In the genomic region with DNA sequence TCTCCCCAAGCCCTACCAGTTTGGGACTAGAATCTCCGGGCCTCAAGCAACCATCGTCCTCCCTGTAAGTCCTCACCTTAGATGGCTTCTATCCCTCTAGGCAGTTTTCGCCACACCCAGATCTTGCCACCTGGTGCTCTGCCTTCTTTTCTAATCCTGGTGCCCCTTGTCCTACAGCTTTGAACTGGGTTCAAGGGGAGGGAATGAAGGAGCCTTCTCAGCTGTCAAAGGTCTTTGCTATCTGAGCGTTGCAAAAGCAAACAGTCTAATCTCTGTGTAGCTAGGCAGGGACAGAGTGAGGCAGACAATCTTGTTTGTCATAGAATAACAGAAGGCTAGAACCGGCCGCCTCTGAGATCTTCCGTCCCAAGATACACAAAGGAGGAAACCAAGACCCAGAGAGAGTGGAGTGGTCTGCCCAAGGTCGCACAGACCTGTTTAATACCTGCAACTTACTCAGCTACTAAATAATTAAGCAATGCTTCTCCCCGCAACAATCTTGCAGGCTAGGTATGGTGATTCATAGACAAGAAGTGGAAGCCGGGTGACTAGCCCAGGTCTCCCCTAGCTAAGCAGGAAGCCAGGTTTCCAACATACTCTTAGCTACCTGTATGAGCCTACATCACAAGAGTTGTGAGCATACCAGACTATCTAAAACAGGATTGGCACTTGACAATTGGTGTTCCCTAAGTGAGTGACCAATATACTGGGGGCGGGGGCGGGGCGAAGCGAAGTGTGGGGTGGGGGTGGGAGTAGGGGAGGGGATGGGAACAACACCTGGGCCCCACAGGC, we compare ENCODE assay signal across 15 mouse cellular contexts. TPM values are rescaled to one million over a fixed set of nuclear protein-coding genes. Genes with fewer than 3 reads are reported as not detected.
A peak's percentile ranks its signal among the peaks of the same experiment; 100 is the strongest.
DNase-seq lines count a peak whose midpoint lies in the region; ATAC-seq lines count a peak whose summit lies in the region.
"Had no signal": no experiment of that assay in that cellular context is flagged by ENCODE, and none has a peak within 500 bp of the region (broad histone marks: within the 10 kb centered on the region; RNA-seq: fewer than 3 reads in every experiment).

A gene (minus strand): TSS at position 152 of the 792 bp plus-strand sequence.

- H3K4me1 ChIP-seq in heart, embryonic 14.5 days (ENCODE audit: control insufficient read depth in 2 of 2, insufficient read depth in 2 of 2, low read length in 2 of 2): peaks cover 5% of the 10 kb centered on the region in 2 experiments; a peak in 3 of 4 replicates
- peaks cover 2% of the 10 kb centered on the region for H3K4me1 ChIP-seq in liver, embryonic 16.5 days (ENCODE audit: control insufficient read depth, low read depth, low read length)
- no peaks in the 10 kb centered on the region for H3K4me1 ChIP-seq in hindbrain, embryonic 13.5 days (replicated peaks)
- H3K4me1 ChIP-seq: forebrain, embryonic 15.5 days; midbrain, embryonic 13.5 days had no signal

- H3K27me3 ChIP-seq in heart, embryonic 14.5 days (ENCODE audit: control insufficient read depth, insufficient read depth, low read length): no peaks in the 10 kb centered on the region
- H3K27me3 ChIP-seq in liver, embryonic 16.5 days (ENCODE audit: control insufficient read depth, insufficient read depth, low read depth, low read length): no peaks in the 10 kb centered on the region
- no peaks in the 10 kb centered on the region for H3K27me3 ChIP-seq in hindbrain, embryonic 13.5 days
- H3K27me3 ChIP-seq: forebrain, embryonic 15.5 days; limb, embryonic 13.5 days; midbrain, embryonic 13.5 days had no signal

- H3K36me3 ChIP-seq in heart, embryonic 14.5 days (ENCODE audit: control insufficient read depth, insufficient read depth, low read length): no peaks in the 10 kb centered on the region
- no peaks in the 10 kb centered on the region for H3K36me3 ChIP-seq in liver, embryonic 16.5 days (ENCODE audit: control insufficient read depth, insufficient read depth)
- H3K36me3 ChIP-seq in hindbrain, embryonic 13.5 days: no peaks in the 10 kb centered on the region
- H3K36me3 ChIP-seq: forebrain, embryonic 15.5 days; limb, embryonic 13.5 days; midbrain, embryonic 13.5 days had no signal

- no peak within 1 kb of the TSS for H3K9ac ChIP-seq in heart, embryonic 14.5 days (ENCODE audit: low read length)
- no peak within 1 kb of the TSS for H3K9ac ChIP-seq in liver, embryonic 16.5 days (ENCODE audit: low read depth, low read length)
- H3K9ac ChIP-seq in hindbrain, embryonic 13.5 days: no peak within 1 kb of the TSS
- H3K9ac ChIP-seq: forebrain, embryonic 15.5 days; limb, embryonic 13.5 days; midbrain, embryonic 13.5 days had no signal

- H3K4me2 ChIP-seq in heart, embryonic 14.5 days (ENCODE audit: low read length): peak within 1 kb of the TSS; percentile 6
- H3K4me2 ChIP-seq in liver, embryonic 16.5 days (ENCODE audit: low read depth, low read length): peak within 1 kb of the TSS; percentile 42
- H3K4me2 ChIP-seq in hindbrain, embryonic 13.5 days: no peak within 1 kb of the TSS
- H3K4me2 ChIP-seq: forebrain, embryonic 15.5 days; limb, embryonic 13.5 days; midbrain, embryonic 13.5 days had no signal

- no peak for DNase-seq in heart, adult 9 months (ENCODE audit: low spot score in 2 of 2)
- peak; percentile 36 to 48 for DNase-seq in urinary bladder, postnatal 36 days (ENCODE audit: low spot score in 2 of 2)
- DNase-seq in urinary bladder, postnatal 4 days (ENCODE audit: low spot score in 2 of 2): no peak
- DNase-seq in spleen, postnatal 36 days (ENCODE audit: low spot score in 2 of 2): no peak
- no peak for DNase-seq in spleen, adult 18-20 months
- DNase-seq: cerebellum, adult 8-10 months had no signal

- 39% methylated on average over 14 of the region's 14 CpGs for WGBS in heart, embryonic 14.5 days
- WGBS in liver, embryonic 16.5 days (ENCODE audit: insufficient replicate concordance): 43% methylated on average over 14 of the region's 14 CpGs
- WGBS in hindbrain, embryonic 13.5 days: 74% methylated on average over 14 of the region's 14 CpGs

- H3K9me3 ChIP-seq in heart, embryonic 14.5 days (ENCODE audit: control insufficient read depth, low read length): no peaks in the 10 kb centered on the region
- H3K9me3 ChIP-seq in liver, embryonic 16.5 days (replicated peaks; ENCODE audit: control insufficient read depth, low read length): no peaks in the 10 kb centered on the region
- no peaks in the 10 kb centered on the region for H3K9me3 ChIP-seq in hindbrain, embryonic 13.5 days
- H3K9me3 ChIP-seq: forebrain, embryonic 15.5 days; limb, embryonic 13.5 days; midbrain, embryonic 13.5 days had no signal

- no peak within 1 kb of the TSS for H3K27ac ChIP-seq in heart, embryonic 14.5 days (replicated peaks in 1 of 2; ENCODE audit: control insufficient read depth in 1 of 2, insufficient read depth in 1 of 2, low read depth in 2 of 2, low read length in 2 of 2)
- no peak within 1 kb of the TSS for H3K27ac ChIP-seq in liver, embryonic 16.5 days (ENCODE audit: low read length)
- no peak within 1 kb of the TSS for H3K27ac ChIP-seq in hindbrain, embryonic 13.5 days
- H3K27ac ChIP-seq: forebrain, embryonic 15.5 days; hindbrain, postnatal 0 days; limb, embryonic 13.5 days; midbrain, embryonic 13.5 days had no signal

- no peak within 1 kb of the TSS for H3K4me3 ChIP-seq in heart, embryonic 14.5 days (ENCODE audit: control insufficient read depth in 1 of 2, insufficient read depth in 1 of 2, low read depth in 1 of 2, low read length in 2 of 2)
- peak within 1 kb of the TSS; percentile 18; the same call in 1 of the 2 replicates for H3K4me3 ChIP-seq in liver, embryonic 16.5 days (ENCODE audit: low read depth, low read length)
- H3K4me3 ChIP-seq in hindbrain, embryonic 13.5 days: no peak within 1 kb of the TSS
- H3K4me3 ChIP-seq: forebrain, embryonic 15.5 days; limb, embryonic 13.5 days; midbrain, embryonic 13.5 days had no signal

- ATAC-seq in heart, embryonic 14.5 days (ENCODE audit: insufficient number of reproducible peaks, insufficient read depth, low FRiP score, low read depth): no peak
- ATAC-seq in liver, embryonic 16.5 days (ENCODE audit: low read depth): no peak
- no peak for ATAC-seq in hindbrain, embryonic 13.5 days (ENCODE audit: low FRiP score)
- ATAC-seq: CD4-positive, CD25-positive, alpha-beta regulatory T cell, adult 4 months; forebrain, embryonic 15.5 days; hindbrain, postnatal 0 days; midbrain, embryonic 13.5 days had no signal

RNA-seq across cellular contexts. Expression of the gene that starts here (rescaled TPM):
- 0.14 TPM in 1 of 2 replicates, not detected in the other for polyA plus RNA-seq in heart, embryonic 14.5 days (2014; fragmentation: Nextera tagmentation; extraction: Ambion mirVana)
- polyA plus RNA-seq in liver, embryonic 16.5 days (2015; fragmentation: Nextera tagmentation; extraction: Ambion mirVana): 0.24 TPM in 1 of 2 replicates, not detected in the other
- 0.44 TPM in 1 of 2 replicates, not detected in the other for polyA plus RNA-seq in hindbrain, embryonic 13.5 days (2015; fragmentation: Nextera tagmentation; extraction: Ambion mirVana)
- polyA plus RNA-seq: CD4-positive, CD25-positive, alpha-beta regulatory T cell, adult 4 months; hindbrain, postnatal 0 days; limb, embryonic 13.5 days; neural tube, embryonic 11.5 days had no signal

Comparison
In these comparisons a context has a peak if more than half of its experiments do, and no peak if none do; other contexts are left out.
1. DNase-seq: peak in urinary bladder, postnatal 36 days (2 of 2); none in heart, adult 9 months (0 of 2), urinary bladder, postnatal 4 days (0 of 2), spleen, postnatal 36 days (0 of 2) and spleen, adult 18-20 months (0 of 2).